Mouse (Mus musculus): ENCODE measurements around the gene Gm21773. TPM values are rescaled to one million over a fixed set of nuclear protein-coding genes. Genes with fewer than 3 reads are reported as not detected.

The Gm21773 gene
- not detected for polyA plus RNA-seq (2014; fragmentation: Illumina TruSeq; extraction: RNeasy Lipid Tissue Mini Kit (QIAGEN cat#74804); ENCODE audit: low read depth, low replicate concordance)

DNA sequence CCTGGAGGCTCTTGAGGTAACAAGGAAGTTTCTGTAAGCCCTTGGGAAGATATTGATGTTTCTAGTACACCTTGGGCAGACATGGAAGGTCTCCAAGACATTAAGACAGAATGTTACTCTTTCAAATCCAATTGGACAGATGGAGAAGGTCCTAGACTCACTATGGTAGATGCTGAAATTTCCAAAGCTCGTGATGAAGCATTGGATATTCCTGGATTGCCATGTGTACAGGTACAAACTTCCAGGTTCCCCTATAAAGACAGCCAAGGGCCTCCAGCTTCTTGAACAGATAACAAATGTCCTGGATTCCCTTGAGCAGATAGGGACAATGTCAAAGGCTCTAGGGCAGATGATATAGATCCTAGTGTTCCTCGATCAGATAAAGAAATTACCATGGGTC is at the start of gene Gm21773:
Gene Gm21773, minus strand, starts transcription at position 101 of the 400 bp plus-strand sequence.

